Mouse (Mus musculus) retina, embryonic 14.5 days (tissue): ENCODE measurements around the gene Chd2.

ENCODE experiments used
- DNase-seq: peaks from one replicate; pipeline ENCODE4 v3.0.0-alpha.2; 2015; ENCODE audit warnings: low spot score

Chd2 gene

GRCm38 (mm10) chr7:73561492-73562055, 19.9 kb upstream of the Chd2 start:
- DNase-seq = no peak

GRCm38 (mm10) chr7:73560811-73561210, 19.2 kb upstream of the Chd2 start:
- DNase-seq = no peak

GRCm38 (mm10) chr7:73559853-73560190, 18.2 kb upstream of the Chd2 start:
- no peak for DNase-seq

- no peak for DNase-seq
Observed at GRCm38 (mm10) chr7:73559170-73559852, 17.7 kb upstream of the Chd2 start.

- peak; percentile 99 for DNase-seq
Observed at GRCm38 (mm10) chr7:73558293-73559169, 16.9 kb upstream of the Chd2 start.

GRCm38 (mm10) chr7:73557671-73558265, 16.1 kb upstream of the Chd2 start:
- no peak for DNase-seq

- peak; percentile 64 for DNase-seq
Observed at GRCm38 (mm10) chr7:73556688-73557667, 15.3 kb upstream of the Chd2 start.

- DNase-seq = no peak
Observed at GRCm38 (mm10) chr7:73555918-73556580, 14.4 kb upstream of the Chd2 start.

- no peak for DNase-seq
Observed at GRCm38 (mm10) chr7:73554849-73555248, 13.2 kb upstream of the Chd2 start.

- DNase-seq = no peak
Observed at GRCm38 (mm10) chr7:73553160-73553559, 11.5 kb upstream of the Chd2 start.

- DNase-seq = no peak
Observed at GRCm38 (mm10) chr7:73552054-73552750, 10.6 kb upstream of the Chd2 start.

- DNase-seq = no peak
Observed at GRCm38 (mm10) chr7:73551370-73551769, 9.7 kb upstream of the Chd2 start.

GRCm38 (mm10) chr7:73548051-73548450, 6.4 kb upstream of the Chd2 start:
- no peak for DNase-seq

- DNase-seq = peak; percentile 64
Observed at GRCm38 (mm10) chr7:73546561-73547510, 5.2 kb upstream of the Chd2 start.

GRCm38 (mm10) chr7:73545004-73545403, 3.4 kb upstream of the Chd2 start:
- no peak for DNase-seq

GRCm38 (mm10) chr7:73542131-73542853, 662 bp upstream of the Chd2 start:
- DNase-seq = no peak

GRCm38 (mm10) chr7:73541079-73541390, 595 bp downstream of the Chd2 start:
- no peak for DNase-seq

GRCm38 (mm10) chr7:73540202-73541078, 1.2 kb downstream of the Chd2 start:
- peak; percentile 52 for DNase-seq
